Mouse (Mus musculus) kidney, postnatal 36 days (tissue): ENCODE data around the gene Gm17428.
"Not testable (repeated sequence)": the region's sequence is repeated elsewhere in the genome, so short reads cannot be mapped to it uniquely, and the experiment has no call there.

Source experiments
- DNase-seq, 2 experiments: peaks; one replicate each; pipeline ENCODE4 v3.0.0; 2021 to 2022; ENCODE audit warnings: mixed read lengths in 2 of 2

The Gm17428 gene

DNA sequence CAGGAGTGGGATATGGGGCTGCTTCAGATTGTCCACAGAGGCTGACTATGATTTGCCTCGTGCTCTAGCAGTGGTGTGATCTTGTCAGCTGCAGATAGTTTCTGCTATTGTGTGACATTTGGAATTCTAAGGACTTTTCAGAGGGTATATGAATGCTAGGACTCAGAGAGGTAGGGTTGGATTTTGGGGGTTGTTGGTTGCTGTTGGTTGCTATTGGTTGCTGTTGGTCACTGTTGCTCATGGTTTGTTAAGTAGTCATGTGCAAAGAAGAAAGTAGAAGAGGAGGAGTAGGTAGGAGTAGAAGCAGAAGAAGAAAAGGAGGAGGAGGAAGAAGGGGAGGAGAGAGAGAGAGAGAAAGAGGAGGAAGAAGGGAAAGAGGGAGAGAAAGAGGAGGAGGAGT, at the start of gene Gm17428:
Gene Gm17428 (plus strand): TSS at position 301 of the 400 bp plus-strand sequence.
- no peak for DNase-seq

- no peak for DNase-seq
These were observed 49.4 kb upstream of the Gm17428 start for GRCm38 (mm10) chr14:54927296-54927695.

GRCm38 (mm10) chr14:54929801-54930200, 46.9 kb upstream of the Gm17428 start:
- no peak for DNase-seq

DNA sequence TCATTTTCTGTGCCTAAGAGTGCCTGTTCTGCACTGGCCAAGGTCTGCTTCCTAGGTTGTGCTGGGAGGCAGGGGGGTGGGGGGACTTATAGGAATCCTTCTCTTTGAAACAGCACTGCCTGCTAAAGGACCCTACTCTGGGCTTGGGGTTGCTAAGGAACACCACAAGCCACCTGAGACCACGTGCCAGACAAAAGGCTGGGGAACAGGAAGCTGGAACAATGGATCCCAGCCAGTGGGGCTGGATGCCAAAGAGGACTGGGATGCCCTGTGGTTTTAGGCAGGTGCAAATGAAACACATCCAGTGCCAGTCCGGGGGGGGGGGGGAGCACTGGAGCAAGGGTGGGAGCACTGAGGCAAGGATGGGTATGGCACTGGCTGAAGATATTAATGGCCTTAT, 46.3 kb upstream of the Gm17428 start:
- DNase-seq, result peak in 1 of 2 experiments; percentile 30

GRCm38 (mm10) chr14:54932645-54933150, 44.0 kb upstream of the Gm17428 start, which contains the start of gene Il25:
Gene Il25, plus strand, starts transcription at chr14:54932695.
- no peak for DNase-seq

DNA sequence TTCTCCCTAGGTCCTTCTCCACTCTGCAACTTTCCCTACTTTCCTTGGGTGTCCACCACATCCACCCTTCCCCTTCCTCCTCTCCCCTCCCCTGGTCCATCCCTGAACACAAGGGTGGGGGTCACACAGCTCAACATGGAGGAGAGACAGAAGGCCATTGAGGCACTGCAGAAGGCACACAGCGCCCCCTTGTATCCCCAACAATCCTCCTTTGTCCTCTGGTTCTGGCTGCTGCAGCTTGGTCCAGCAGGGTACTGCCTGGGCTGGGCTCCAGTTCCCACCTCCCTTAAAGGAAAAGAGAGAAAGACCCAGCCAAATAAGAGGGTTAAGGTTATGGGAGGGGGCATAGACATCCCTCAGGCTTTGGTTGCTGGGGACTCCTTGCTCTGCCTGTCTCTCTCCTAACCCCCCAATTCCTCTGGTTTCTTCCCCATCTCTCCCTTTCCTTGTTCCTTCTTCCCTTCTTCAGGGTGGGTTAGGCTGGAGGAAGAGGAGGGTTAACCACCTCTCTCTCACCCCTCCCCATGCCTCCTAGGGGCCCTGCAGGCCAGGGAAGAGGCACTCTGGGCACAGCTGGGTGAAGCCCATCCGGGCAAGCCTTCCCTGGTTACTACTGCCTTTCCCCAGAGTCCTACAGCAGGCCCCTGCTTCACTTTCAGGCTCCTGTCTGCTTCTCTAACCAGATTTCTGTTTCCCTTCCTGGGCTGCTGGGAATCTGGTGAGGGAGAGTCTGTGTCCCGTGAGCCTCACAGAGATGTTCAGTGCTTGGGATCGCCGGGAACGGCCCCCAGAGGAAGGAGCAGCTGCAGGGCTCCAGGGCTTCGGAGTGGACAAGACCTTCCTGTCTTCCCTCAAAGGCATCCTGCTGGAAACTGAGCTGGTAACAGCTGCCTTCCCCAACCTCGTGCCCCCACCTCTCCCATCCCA, 40.6 kb upstream of the Gm17428 start, which contains the start of gene Cmtm5:
Gene Cmtm5 (plus strand): TSS at position 358 of the 927 bp plus-strand sequence.
- DNase-seq, result no peak

- DNase-seq, result no peak
These were observed 39.9 kb upstream of the Gm17428 start for GRCm38 (mm10) chr14:54936831-54937160.

DNA sequence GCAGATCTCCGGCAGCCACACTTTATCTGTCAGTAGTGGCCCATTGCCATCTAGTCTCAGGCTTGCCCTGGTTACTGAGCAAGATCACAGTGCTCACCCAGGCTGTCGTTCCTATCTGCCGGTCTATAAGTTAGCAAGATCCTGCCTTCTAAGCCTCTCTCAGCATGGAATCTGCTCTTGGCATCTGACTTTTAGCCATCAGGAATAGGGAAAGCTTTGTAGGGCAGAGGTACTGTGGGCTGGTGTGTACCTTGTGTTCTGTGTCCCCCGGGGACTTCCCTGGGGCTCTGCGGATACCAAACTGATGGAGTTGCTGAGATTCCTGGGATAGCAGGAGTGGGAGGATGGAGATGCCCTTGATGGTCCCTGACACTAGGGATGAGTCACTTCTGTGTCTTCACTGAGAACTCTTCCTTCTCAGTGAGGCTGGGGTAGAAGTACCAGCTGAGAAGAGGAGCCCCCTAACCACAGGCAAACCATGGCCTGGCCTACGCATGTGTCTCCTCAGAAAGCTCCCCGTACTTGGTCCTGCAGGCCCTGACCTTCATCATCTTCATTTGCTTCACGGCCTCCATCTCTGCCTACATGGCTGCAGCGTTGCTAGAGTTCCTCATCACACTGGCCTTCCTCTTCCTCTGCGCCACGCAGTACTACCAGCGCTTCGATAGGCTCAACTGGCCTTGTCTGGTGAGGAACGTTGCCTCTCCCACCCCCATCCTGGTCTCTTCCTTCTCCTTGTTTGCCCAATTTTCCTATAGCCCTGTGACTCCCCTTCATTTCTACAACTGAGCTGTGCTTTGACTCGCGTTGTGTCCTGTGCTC, 39.2 kb upstream of the Gm17428 start:
- no peak for DNase-seq

DNA sequence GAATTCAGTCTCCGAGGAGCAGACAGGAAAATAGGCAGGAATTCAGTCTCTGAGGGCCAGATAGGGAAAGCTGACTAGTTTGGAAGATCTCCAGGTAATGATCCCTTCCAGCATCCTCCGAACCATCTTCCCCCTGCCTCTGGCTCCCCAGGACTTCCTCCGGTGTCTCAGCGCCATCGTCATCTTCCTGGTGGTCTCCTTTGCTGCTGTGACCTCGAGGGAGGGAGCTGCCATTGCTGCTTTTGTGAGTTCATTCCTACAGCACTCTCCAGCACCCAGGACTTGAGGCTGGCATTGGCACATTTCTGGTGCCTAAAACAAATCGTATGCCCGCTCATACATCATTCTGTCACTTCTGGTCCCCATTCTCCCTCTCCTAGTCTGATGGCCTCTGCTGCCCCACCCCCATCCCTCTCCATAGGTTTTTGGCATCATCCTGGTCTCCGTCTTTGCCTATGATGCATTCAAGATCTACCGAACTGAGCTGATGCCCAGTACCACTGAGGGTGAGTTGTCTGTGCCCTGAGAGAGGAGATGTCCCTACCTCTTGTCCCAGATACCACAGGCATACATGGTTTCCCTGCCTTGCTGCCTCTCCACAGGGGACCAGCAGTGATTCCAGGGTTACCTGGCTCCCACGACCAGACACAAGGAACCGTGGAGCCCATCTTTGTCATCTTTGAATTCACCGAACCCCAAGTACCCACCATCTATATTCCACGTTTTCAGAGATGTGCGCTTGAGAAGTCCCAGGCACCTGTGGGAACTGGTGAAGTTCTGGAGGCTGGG, 38.1 kb upstream of the Gm17428 start:
- DNase-seq, result no peak

DNA sequence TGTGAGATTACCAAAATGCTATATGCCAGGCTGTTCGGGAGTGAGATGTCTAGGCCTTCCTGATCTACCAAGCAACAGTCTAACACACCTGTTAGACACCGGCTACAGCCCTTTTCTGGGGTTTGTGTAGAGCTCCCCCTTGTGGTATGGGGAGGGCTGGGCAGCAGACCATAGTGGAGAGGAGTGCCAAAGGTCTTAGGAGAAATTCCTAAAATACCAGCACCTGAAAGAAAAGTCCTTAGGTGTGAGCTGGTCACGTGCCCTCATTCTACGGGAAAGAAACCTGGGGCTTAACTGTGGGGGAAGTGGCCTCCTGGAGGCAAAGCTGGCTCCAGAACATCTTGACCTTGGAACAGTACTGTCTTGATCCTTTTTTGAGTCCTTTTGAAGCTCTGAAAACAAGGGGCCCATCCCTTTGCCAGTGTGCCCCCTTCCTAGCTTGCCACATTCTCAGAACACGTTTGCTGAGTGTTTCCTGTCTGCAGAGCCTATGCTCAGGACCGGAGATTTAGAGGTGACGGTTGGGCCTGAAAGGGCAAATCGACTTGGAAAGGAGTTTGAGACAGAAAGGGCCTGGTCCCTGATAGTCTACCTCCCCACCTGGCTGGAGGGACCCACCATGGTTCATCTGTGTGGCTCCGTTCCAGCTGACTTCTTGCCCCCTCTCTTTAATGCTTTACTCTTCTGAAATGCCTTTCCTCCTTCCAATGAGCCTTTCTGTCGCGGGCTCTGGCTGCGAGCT, 37.1 kb upstream of the Gm17428 start:
- DNase-seq, result peak; percentile 83 to 84

GRCm38 (mm10) chr14:54940176-54940530, 36.6 kb upstream of the Gm17428 start:
- DNase-seq, result peak; percentile 38 to 48

GRCm38 (mm10) chr14:54941024-54941978, 35.4 kb upstream of the Gm17428 start:
- peak; percentile 69 to 70 for DNase-seq

DNA sequence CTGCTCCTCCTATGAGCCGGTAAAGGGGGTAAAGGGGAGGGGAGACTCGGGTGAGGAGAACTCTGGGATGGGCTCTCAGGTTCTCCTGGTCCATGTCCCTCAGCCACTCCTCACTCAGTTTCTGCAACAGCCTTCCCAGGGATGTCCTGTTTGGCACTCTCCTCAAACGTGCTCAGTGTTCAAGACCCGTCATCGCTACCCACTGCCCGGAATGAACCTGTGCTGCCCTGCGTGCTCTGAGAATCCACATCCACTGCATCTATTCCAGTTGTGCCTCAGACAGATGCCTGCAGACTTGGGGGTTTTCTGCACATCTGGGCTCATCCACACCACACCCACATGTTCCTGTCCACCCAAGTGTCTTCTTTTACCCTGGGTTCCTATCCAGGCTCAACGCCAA, 34.3 kb upstream of the Gm17428 start:
- no peak for DNase-seq

- no peak for DNase-seq
These were observed 32.8 kb upstream of the Gm17428 start for GRCm38 (mm10) chr14:54943971-54944370.

DNA sequence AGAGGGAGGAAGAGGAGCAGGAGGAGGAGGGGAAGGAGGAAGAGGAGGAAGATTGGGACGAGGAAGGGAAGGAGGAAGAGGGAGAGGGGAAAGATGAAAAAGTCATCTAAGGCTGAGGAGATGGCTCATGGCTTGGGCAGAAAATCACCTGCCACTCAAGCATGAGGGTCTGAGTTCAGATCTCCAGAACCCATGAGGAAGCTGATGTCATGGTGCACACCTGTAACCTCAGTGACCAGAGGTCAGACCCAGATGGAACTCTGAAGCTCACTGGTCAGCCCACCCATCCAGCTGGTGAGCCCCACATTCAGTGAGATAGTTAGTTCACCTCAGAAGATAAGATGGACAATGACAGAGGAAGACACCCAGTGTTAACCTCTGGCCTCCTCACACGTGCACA, 31.8 kb upstream of the Gm17428 start:
- no peak for DNase-seq

- no peak for DNase-seq
These were observed 30.6 kb upstream of the Gm17428 start for GRCm38 (mm10) chr14:54945975-54946704.

DNA sequence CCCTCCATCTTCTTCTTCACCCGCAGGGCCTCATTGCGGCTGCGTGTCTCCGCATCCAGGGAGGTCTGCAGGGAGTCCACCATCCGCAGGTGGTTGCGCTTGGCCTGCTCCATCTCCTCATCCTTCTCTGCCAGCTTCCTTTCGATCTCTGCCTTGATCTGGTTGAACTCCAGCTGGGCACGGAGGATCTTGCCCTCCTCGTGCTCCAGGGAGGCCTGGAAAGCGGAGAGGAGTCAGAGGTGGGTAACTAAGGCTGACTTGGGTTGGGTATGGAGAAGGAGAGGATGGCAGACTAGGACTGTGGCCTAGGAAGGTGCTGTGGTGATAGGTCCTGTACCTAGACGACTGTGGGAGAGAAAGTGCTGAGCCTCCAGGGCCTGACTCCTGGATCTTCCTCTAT, 29.7 kb upstream of the Gm17428 start:
- DNase-seq, result not testable (repeated sequence)

- no peak for DNase-seq
These were observed 28.0 kb upstream of the Gm17428 start for GRCm38 (mm10) chr14:54948781-54949180.

DNA sequence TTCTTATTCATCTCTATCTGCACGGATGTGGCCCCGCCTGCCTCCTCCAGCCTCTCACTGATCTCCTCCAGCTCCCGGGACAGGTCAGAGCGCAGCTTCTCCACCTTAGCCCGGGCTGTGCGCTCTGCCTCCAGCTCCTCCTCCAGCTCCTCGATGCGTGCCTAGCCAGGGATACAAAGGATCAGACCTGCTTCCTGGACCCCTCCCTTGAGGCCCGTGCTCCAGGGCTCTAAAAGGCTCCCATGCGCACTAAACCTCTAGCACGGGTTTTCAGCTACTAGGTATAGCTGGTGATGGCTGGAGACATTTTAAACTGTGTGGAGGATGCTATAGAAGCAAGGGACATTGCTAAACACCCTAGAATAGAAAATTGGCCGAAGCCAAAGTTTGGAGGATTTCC, 26.2 kb upstream of the Gm17428 start:
- DNase-seq, result no peak

GRCm38 (mm10) chr14:54951587-54951986, 25.1 kb upstream of the Gm17428 start:
- DNase-seq, result no peak
